Mouse (Mus musculus) intestine, embryonic 16.5 days (tissue): Measurements from ENCODE around the gene Hnrnph2. TPM values are rescaled to one million over a fixed set of nuclear protein-coding genes. Genes with fewer than 3 reads are reported as not detected.

Experiments used
- ATAC-seq: fragments of 200-750 bp; cut with Nextera tagmentation; 2 replicates; pipeline ENCODE4 v1.8.0; 2017; ENCODE audit warnings: moderate TSS enrichment, moderate library complexity
- H3K27ac ChIP-seq: fragments of 300-500 bp; sonication (generic); 2 replicates; pipeline ENCODE4 v1.5.1; 2014; ENCODE audit warnings: mild to moderate bottlenecking, low read length
- H3K27me3 ChIP-seq: fragments of 300-500 bp; sonication (generic); replicated peaks from 2 replicates; pipeline ENCODE4 v1.6.1; 2014; ENCODE audit warnings: low read length, control low read depth, mixed read lengths; ENCODE audit not compliant: control insufficient read depth, insufficient read depth
- H3K36me3 ChIP-seq: fragments of 300-500 bp; sonication (generic); 2 replicates; pipeline ENCODE4 v1.6.1; 2014; ENCODE audit warnings: low read length, control low read depth; ENCODE audit not compliant: control insufficient read depth, insufficient read depth
- H3K4me1 ChIP-seq: fragments of 300-500 bp; sonication (generic); 2 replicates; pipeline ENCODE4 v1.6.1; 2014; ENCODE audit warnings: low read length, control low read depth, mixed read lengths; ENCODE audit not compliant: control insufficient read depth, insufficient read depth
- H3K4me2 ChIP-seq: fragments of 300-500 bp; sonication (generic); 2 replicates; pipeline ENCODE4 v1.6.1; 2014; ENCODE audit warnings: low read depth, low read length, control low read depth
- H3K4me3 ChIP-seq: fragments of 300-500 bp; sonication (generic); 2 replicates; pipeline ENCODE4 v1.5.1; 2014; ENCODE audit warnings: mild to moderate bottlenecking, low read length
- H3K9ac ChIP-seq: fragments of 300-500 bp; sonication (generic); 2 replicates; pipeline ENCODE4 v1.6.1; 2014; ENCODE audit warnings: low read depth, low read length
- H3K9me3 ChIP-seq: fragments of 300-500 bp; sonication (generic); 2 replicates; pipeline ENCODE4 v1.6.1; 2016; ENCODE audit warnings: low read length, control low read depth; ENCODE audit not compliant: control insufficient read depth
- WGBS: fragments of 180-500 bp; shearing (Covaris S2); extraction: QIAGEN DNeasy Blood & Tissue Kit; methylation state at CpG from one replicate; pipeline ENCODE4 v1.1.7; 2014; 5-methylcytosine and 5-hydroxymethylcytosine counted together
- polyA plus RNA-seq: library from polyadenylated mRNA; unstranded; fragments of >200 nt; fragmentation: Nextera tagmentation; extraction: Ambion mirVana; gene quantifications from 2 replicates; pipeline ENCODE4 v1.2.1, GENCODE M21; 2015

The Hnrnph2 gene
- polyA plus RNA-seq, 1 experiment from 2014 or later: 130 TPM

GRCm38 (mm10) chrX:134632710-134633109, 31.7 kb downstream of the Hnrnph2 start:
- H3K27me3 ChIP-seq: no peaks in the 10 kb centered on the region
- no peak overlapping the region for H3K27ac ChIP-seq
- H3K4me3 ChIP-seq: no peak overlapping the region
- H3K9ac ChIP-seq: no peak overlapping the region
- no peaks in the 10 kb centered on the region for H3K36me3 ChIP-seq
- no peaks in the 10 kb centered on the region for H3K4me1 ChIP-seq
- ATAC-seq: no peak
- WGBS: 91% methylated on average over 5 of the region's 5 CpGs
- no peak overlapping the region for H3K4me2 ChIP-seq
- no peaks in the 10 kb centered on the region for H3K9me3 ChIP-seq

- H3K9ac ChIP-seq: no peak overlapping the region
- no peaks in the 10 kb centered on the region for H3K9me3 ChIP-seq
- H3K4me2 ChIP-seq: no peak overlapping the region
- 54% methylated on average over 3 of the region's 3 CpGs for WGBS
- ATAC-seq: no peak
- no peaks in the 10 kb centered on the region for H3K27me3 ChIP-seq
- H3K36me3 ChIP-seq: no peaks in the 10 kb centered on the region
- H3K4me3 ChIP-seq: no peak overlapping the region
- H3K4me1 ChIP-seq: no peaks in the 10 kb centered on the region
- no peak overlapping the region for H3K27ac ChIP-seq
Observed at GRCm38 (mm10) chrX:134635111-134635510, 34.1 kb downstream of the Hnrnph2 start.

GRCm38 (mm10) chrX:134635860-134636259, 34.9 kb downstream of the Hnrnph2 start:
- no peaks in the 10 kb centered on the region for H3K27me3 ChIP-seq
- H3K9ac ChIP-seq: no peak overlapping the region
- WGBS: 50% methylated on average over 3 of the region's 3 CpGs
- no peak overlapping the region for H3K4me2 ChIP-seq
- H3K9me3 ChIP-seq: no peaks in the 10 kb centered on the region
- H3K4me3 ChIP-seq: no peak overlapping the region
- ATAC-seq: peak; percentile 64
- no peaks in the 10 kb centered on the region for H3K4me1 ChIP-seq
- H3K36me3 ChIP-seq: no peaks in the 10 kb centered on the region
- no peak overlapping the region for H3K27ac ChIP-seq

GRCm38 (mm10) chrX:134641000-134641760, 40.2 kb downstream of the Hnrnph2 start:
- H3K4me1 ChIP-seq: no peaks in the 10 kb centered on the region
- H3K27ac ChIP-seq: no peak overlapping the region
- H3K27me3 ChIP-seq: no peaks in the 10 kb centered on the region
- H3K4me2 ChIP-seq: no peak overlapping the region
- no peak overlapping the region for H3K4me3 ChIP-seq
- H3K9ac ChIP-seq: no peak overlapping the region
- no peak for ATAC-seq
- H3K9me3 ChIP-seq: no peaks in the 10 kb centered on the region
- WGBS: 65% methylated on average over 10 of the region's 10 CpGs
- no peaks in the 10 kb centered on the region for H3K36me3 ChIP-seq

- Histone ChIP-seq H3K4me1 (no peaks in the 10 kb centered on the region), H3K36me3 (no peaks in the 10 kb centered on the region), H3K9me3 (no peaks in the 10 kb centered on the region), H3K9ac (no peak overlapping the region), H3K27ac (no peak overlapping the region), H3K4me3 (no peak overlapping the region), H3K4me2 (no peak overlapping the region), H3K27me3 (no peaks in the 10 kb centered on the region)
- ATAC-seq: no peak
- 91% methylated on average over 1 of the region's 1 CpGs for WGBS
Observed at GRCm38 (mm10) chrX:134646338-134646737, 45.4 kb downstream of the Hnrnph2 start.

- WGBS: 52% methylated on average over 8 of the region's 8 CpGs
- Histone ChIP-seq H3K4me2 (no peak overlapping the region), H3K4me3 (no peak overlapping the region), H3K9me3 (no peaks in the 10 kb centered on the region), H3K36me3 (no peaks in the 10 kb centered on the region), H3K4me1 (no peaks in the 10 kb centered on the region), H3K9ac (no peak overlapping the region), H3K27ac (0 out of 2 replicates have a peak overlapping the region, but pooled peaks have one; percentile 23), H3K27me3 (no peaks in the 10 kb centered on the region)
- no peak for ATAC-seq
Observed at GRCm38 (mm10) chrX:134647421-134647820, 46.4 kb downstream of the Hnrnph2 start.

GRCm38 (mm10) chrX:134648031-134648692, 47.2 kb downstream of the Hnrnph2 start:
- 21% methylated on average over 11 of the region's 11 CpGs for WGBS
- no peak overlapping the region for H3K4me3 ChIP-seq

GRCm38 (mm10) chrX:134652061-134652460, 51.1 kb downstream of the Hnrnph2 start:
- Histone ChIP-seq H3K9me3 (no peaks in the 10 kb centered on the region), H3K4me2 (no peak overlapping the region), H3K27me3 (no peaks in the 10 kb centered on the region), H3K27ac (no peak overlapping the region), H3K4me3 (no peak overlapping the region), H3K36me3 (no peaks in the 10 kb centered on the region), H3K9ac (no peak overlapping the region), H3K4me1 (no peaks in the 10 kb centered on the region)
- WGBS: 68% methylated on average over 1 of the region's 1 CpGs
- no peak for ATAC-seq

More at GRCm38 (mm10) chrX:134648031-134648692, 47.2 kb downstream of the Hnrnph2 start:
- Histone ChIP-seq H3K27ac (no peak overlapping the region), H3K4me1 (no peaks in the 10 kb centered on the region), H3K9me3 (no peaks in the 10 kb centered on the region), H3K4me2 (no peak overlapping the region), H3K27me3 (no peaks in the 10 kb centered on the region), H3K9ac (no peak overlapping the region), H3K36me3 (no peaks in the 10 kb centered on the region)
- ATAC-seq: peak; percentile 73
